Mouse (Mus musculus) forebrain, embryonic 12.5 days (tissue): Measurements from ENCODE around the gene Pramef8. TPM values are rescaled to one million over a fixed set of nuclear protein-coding genes. Genes with fewer than 3 reads are reported as not detected.

Experiments used
- ATAC-seq: fragments of 200-750 bp; cut with Nextera tagmentation; 2 replicates; pipeline ENCODE4 v1.8.0; 2017; ENCODE audit warnings: moderate TSS enrichment; ENCODE audit not compliant: low FRiP score
- H3K27ac ChIP-seq: fragments of 300-500 bp; sonication (generic); 2 replicates; pipeline ENCODE4 v1.5.1; 2016; ENCODE audit warnings: mild to moderate bottlenecking
- H3K27me3 ChIP-seq: fragments of 300-500 bp; sonication (generic); 2 replicates; pipeline ENCODE4 v1.6.1; 2016; ENCODE audit warnings: mild to moderate bottlenecking
- H3K36me3 ChIP-seq: fragments of 300-500 bp; sonication (generic); replicated peaks from 2 replicates; pipeline ENCODE4 v1.6.1; 2016; ENCODE audit warnings: mild to moderate bottlenecking
- H3K4me1 ChIP-seq: fragments of 300-500 bp; sonication (generic); 2 replicates; pipeline ENCODE4 v1.6.1; 2016
- H3K4me2 ChIP-seq: fragments of 300-500 bp; sonication (generic); 2 replicates; pipeline ENCODE4 v1.6.1; 2016; ENCODE audit warnings: mild to moderate bottlenecking, moderate library complexity
- H3K4me3 ChIP-seq: fragments of 300-500 bp; sonication (generic); replicated peaks from 2 replicates; pipeline ENCODE4 v1.5.1; 2016; ENCODE audit warnings: mild to moderate bottlenecking
- H3K9ac ChIP-seq: fragments of 300-500 bp; sonication (generic); 2 replicates; pipeline ENCODE4 v1.6.1; 2016; ENCODE audit warnings: mild to moderate bottlenecking
- H3K9me3 ChIP-seq: fragments of 300-500 bp; sonication (generic); 2 replicates; pipeline ENCODE4 v1.6.1; 2016
- WGBS: fragments of 180-500 bp; shearing (Covaris S2); methylation state at CpG from one replicate; pipeline ENCODE4 v1.1.7; 2016; 5-methylcytosine and 5-hydroxymethylcytosine counted together
- polyA plus RNA-seq: library from polyadenylated mRNA; unstranded; fragments of >200 nt; fragmentation: Nextera tagmentation; extraction: Ambion mirVana; gene quantifications from 2 replicates; pipeline ENCODE4 v1.2.1, GENCODE M21; 2016

Gene Pramef8
- 18.7 and 23.4 TPM in 2 replicates for polyA plus RNA-seq

DNA sequence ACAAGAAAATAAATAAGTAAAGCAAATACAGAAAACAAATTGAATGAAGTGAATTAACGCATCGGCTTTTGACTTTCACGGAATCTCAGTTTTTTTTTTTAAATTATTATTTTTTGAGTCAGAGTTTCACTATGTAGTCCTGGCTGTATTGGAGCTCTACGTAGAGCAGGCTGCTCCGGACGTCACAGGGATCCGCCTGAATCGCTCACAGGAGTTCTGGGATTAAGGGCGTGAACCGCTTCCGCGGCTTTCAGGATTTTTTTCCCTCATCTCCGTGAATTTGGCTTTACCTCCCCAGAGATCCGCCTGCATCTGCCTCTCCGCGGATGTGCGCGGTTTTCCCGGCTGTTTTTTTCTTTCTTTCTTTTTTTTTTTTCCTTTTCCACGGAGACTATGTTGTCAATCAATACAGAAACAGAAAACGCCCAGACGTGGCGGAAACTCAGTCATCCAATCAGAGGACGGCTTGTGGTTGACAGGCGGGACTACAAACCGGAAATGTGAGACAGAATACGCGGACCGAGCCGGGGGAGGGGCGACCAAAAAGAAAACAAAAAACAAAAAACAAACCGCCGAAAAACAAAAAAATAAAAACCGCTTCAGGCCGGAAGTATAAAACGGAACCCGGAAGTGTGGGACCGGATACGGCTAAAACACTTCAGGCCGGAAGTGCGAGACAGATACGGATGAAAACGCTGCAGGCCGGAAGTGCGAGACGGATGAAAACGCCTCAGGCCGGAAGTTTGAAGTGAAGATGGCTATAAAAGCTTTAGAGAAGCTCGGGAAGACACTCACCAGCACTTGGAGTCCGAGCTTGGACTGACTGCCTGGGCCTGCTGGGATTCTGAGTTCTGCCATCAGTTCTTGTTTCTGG is at the start of gene Pramef8:
TSS of gene Pramef8 (plus strand) at position 208 of the 874 bp plus-strand sequence.
- Histone ChIP-seq H3K4me3 (peak within 1 kb of the TSS; percentile 42), H3K9me3 (no peaks in the 10 kb centered on the region), H3K27me3 (no peaks in the 10 kb centered on the region), H3K4me1 (peaks cover 6% of the 10 kb centered on the region; the same call in 1 of the 2 replicates), H3K4me2 (peak within 1 kb of the TSS; percentile 53), H3K36me3 (peaks cover 31% of the 10 kb centered on the region), H3K9ac (peak within 1 kb of the TSS; percentile 46), H3K27ac (peak within 1 kb of the TSS; percentile 74)
- under 1% methylated on average over 50 of the region's 50 CpGs for WGBS
- peak; percentile 94 for ATAC-seq

DNA sequence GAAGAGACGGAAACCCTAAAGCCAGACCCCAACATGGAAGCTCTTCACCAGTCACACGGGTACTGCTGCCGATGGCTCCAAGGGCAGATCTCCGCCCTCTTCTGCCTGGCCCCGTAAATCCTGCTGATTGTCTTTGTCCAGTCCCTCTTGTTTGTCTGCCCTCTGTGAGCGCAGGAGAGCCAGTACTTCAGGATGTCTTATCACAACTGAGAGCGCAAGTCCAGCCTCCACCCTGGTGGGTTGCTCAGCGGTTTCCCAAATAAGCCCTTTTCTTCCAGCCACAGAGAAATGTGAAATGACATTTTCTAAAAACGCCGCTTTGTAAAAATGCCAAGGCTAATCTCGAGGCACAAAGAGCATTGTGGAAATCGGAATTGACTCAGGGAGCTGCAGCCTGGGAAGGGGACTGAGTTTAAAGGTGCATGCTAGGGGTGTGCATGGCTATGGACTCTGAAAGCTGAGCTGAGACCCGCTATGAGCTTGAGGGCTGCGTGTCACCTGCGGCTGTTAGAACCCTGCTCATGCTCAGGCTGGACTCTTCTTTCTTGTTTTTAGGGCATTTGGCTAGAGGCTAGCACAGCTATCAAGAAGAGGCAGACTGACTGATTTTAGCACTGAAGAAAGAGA is 45.7 kb upstream of the Pramef8 start:
- H3K9ac ChIP-seq, result no peak overlapping the region
- no peak overlapping the region for H3K27ac ChIP-seq
- H3K9me3 ChIP-seq, result no peaks in the 10 kb centered on the region
- H3K36me3 ChIP-seq, result no peaks in the 10 kb centered on the region
- WGBS, result 23% methylated on average over 15 of the region's 15 CpGs
- ATAC-seq, result no peak
- no peak overlapping the region for H3K4me3 ChIP-seq
- H3K4me2 ChIP-seq, result no peak overlapping the region
- H3K27me3 ChIP-seq, result peaks cover 3% of the 10 kb centered on the region
- peaks cover 6% of the 10 kb centered on the region for H3K4me1 ChIP-seq

DNA sequence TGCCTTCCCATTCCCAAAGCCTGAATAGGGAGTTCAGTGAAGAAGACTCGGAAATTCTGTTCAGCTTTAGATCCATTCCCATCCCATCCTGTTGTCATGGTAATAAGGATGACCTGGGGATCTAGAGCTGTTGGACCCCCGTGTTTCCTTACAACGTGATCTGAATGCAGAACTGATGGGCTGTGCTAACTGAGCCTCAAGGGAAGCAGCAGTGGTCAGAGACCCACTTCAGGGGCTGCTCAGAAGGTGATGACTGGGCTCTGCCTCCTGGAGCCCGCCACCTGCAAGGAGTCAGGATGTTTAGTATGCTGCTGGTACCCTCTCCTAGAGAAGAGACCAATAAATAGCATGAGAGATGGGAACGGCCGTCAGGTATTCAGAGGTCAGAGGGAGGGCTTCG is 32.7 kb upstream of the Pramef8 start:
- H3K27ac ChIP-seq, result no peak overlapping the region
- H3K4me1 ChIP-seq, result peaks cover 19% of the 10 kb centered on the region
- peaks cover 5% of the 10 kb centered on the region; the same call in 1 of the 2 replicates for H3K27me3 ChIP-seq
- H3K9ac ChIP-seq, result peak overlapping the region; percentile 1; the same call in 1 of the 2 replicates
- no peaks in the 10 kb centered on the region for H3K36me3 ChIP-seq
- no peak overlapping the region for H3K4me3 ChIP-seq
- WGBS, result 39% methylated on average over 7 of the region's 7 CpGs
- no peak overlapping the region for H3K4me2 ChIP-seq
- peak; percentile 49 for ATAC-seq
- H3K9me3 ChIP-seq, result no peaks in the 10 kb centered on the region

DNA sequence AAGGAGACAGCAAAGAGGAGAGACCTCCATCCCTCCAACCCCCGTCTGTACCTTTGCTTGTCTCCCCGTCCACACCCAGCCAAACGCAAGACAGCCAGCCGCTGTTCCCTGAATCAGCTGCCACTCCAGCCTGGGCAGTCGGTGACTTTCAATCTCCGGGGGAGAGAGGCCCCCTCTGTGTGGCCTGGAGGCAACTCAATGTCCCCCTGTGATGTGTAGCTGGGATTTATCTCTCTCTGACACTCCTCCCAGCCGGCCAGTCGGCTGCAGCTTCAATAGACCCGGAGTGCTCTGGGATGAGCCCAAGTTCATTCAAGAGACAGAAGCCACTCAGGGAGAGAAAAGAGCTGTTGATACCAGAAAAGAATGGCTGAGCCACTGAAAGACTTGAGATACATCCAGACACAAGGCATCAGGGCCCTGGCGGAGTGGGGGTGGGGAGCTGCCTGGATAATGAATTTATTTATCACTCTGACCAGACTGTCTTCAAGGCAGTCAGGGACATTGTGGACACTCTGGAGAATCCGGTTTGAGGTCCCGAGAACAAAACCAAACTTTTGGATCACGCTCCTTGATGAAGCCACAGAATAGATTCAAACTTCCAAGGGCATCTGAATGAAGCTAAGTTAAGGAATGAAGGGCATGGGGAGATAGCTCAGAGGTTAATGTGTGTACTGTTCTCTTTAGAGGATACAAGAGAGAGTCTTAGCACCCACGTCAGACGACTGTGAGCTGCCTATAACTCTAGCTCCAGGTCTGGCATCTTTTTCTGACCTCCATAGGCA is 32.1 kb upstream of the Pramef8 start:
- peaks cover 19% of the 10 kb centered on the region for H3K4me1 ChIP-seq
- H3K36me3 ChIP-seq, result no peaks in the 10 kb centered on the region
- 32% methylated on average over 15 of the region's 15 CpGs for WGBS
- 0 out of 2 replicates have a peak overlapping the region, but pooled peaks have one; percentile 1 for H3K9ac ChIP-seq
- 0 out of 2 replicates have a peak overlapping the region, but pooled peaks have one; percentile 31 for H3K27ac ChIP-seq
- H3K27me3 ChIP-seq, result peaks cover 5% of the 10 kb centered on the region; the same call in 1 of the 2 replicates
- H3K4me3 ChIP-seq, result no peak overlapping the region
- H3K9me3 ChIP-seq, result no peaks in the 10 kb centered on the region
- ATAC-seq, result peak; percentile 34
- H3K4me2 ChIP-seq, result no peak overlapping the region

DNA sequence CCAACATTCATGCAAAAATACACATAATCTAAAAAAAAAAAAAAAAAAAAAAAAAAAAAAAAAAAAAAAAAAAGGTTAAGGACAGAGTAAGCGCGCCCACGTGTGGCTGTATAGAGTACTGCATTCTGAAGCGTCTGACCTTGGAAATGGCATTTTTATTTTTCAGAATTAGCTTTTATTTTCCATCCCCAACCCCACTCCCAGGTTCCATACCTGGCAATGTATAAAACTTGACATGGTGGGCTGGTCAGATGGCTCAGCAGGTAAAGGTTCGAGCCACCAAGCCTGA is 31.6 kb upstream of the Pramef8 start:
- ATAC-seq, result no peak
- Histone ChIP-seq H3K9me3 (no peaks in the 10 kb centered on the region), H3K4me3 (no peak overlapping the region), H3K27ac (no peak overlapping the region), H3K4me2 (no peak overlapping the region), H3K4me1 (peaks cover 19% of the 10 kb centered on the region), H3K9ac (no peak overlapping the region), H3K27me3 (peaks cover 5% of the 10 kb centered on the region; the same call in 1 of the 2 replicates), H3K36me3 (no peaks in the 10 kb centered on the region)
- 3% methylated on average over 5 of the region's 5 CpGs for WGBS

DNA sequence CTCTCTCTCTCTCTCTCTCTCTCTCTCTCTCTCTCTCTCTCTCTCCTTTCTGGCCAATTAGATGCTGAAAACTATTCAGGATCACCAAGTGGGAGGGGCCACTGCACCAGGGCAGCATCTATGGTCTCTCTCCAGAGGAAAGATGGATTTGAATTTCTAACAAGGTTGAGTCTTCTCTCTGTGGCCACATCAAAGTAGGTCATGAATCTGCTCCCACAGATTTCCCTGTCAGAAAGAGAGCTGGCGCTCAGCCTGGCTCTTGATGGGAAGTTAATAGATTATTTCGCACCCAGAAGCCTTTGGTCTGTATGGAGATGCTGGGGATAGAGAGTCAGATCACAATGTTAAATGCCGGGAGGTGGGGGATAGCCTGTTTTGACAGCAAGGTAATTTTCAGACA is 30.1 kb upstream of the Pramef8 start:
- Histone ChIP-seq H3K27me3 (peaks cover 5% of the 10 kb centered on the region; the same call in 1 of the 2 replicates), H3K4me2 (no peak overlapping the region), H3K4me1 (peaks cover 19% of the 10 kb centered on the region), H3K36me3 (no peaks in the 10 kb centered on the region), H3K4me3 (no peak overlapping the region), H3K27ac (no peak overlapping the region), H3K9me3 (no peaks in the 10 kb centered on the region), H3K9ac (no peak overlapping the region)
- WGBS, result 66% methylated on average over 3 of the region's 3 CpGs
- no peak for ATAC-seq

DNA sequence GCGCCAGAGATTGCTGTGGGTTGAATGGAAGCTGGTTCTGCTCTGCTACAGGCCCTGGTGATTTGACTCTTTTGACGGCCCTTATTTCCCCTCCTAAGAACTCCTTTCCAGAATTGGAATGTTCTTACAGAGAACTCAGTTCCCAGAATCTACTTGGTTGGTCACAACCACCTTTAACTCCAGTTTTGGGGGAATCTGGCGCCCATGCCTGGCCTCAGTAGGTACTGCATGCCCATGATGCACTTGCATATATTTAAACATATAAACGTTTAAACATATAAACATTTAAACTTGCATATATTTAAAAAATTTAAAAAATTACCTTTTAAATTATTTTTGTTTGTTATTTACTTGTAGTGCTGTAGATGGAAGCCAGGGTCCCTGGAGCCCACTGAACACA is 28.6 kb upstream of the Pramef8 start:
- Histone ChIP-seq H3K4me1 (peaks cover 19% of the 10 kb centered on the region), H3K9ac (no peak overlapping the region), H3K27ac (no peak overlapping the region), H3K4me3 (no peak overlapping the region), H3K9me3 (no peaks in the 10 kb centered on the region), H3K4me2 (no peak overlapping the region), H3K27me3 (peaks cover 5% of the 10 kb centered on the region; the same call in 1 of the 2 replicates), H3K36me3 (no peaks in the 10 kb centered on the region)
- no peak for ATAC-seq
- WGBS, result 37% methylated on average over 4 of the region's 4 CpGs

DNA sequence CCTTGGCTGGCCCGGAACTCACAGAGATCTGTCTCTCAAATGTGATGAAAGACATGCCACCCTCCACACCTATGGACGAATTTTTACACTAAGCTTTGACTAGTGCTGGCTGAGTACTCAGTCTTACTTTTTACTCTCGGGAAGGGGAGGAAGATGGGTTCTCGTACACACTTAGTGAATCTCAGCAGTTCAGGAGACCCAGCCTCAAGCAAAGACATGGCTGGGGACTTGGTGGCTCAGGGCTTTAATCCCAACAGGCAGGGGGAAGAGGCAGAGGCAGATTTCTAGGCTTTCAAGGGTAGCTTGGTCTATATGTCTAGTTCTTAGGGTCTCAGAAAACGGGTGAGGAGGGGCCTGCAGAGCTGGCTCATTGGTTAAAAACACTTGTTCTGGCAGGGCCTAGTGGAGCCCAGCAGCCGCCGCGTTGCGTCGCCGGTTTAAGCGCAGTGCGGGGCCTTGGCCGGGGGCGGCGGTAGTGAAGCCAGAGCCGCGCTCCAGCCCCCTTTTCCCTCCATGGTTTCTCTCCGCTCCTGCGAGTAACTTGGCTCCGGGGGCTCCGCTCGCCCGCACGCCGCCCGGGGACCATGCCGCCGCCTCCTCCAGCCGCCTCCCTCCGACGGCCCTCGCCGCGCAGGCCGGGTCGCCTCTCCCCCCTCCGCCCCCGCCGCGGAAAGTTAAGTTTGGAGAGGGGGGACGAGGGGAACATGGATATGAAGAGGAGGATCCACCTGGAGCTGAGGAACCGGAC is 23.1 kb upstream of the Pramef8 start:
- H3K4me1 ChIP-seq, result no peaks in the 10 kb centered on the region
- H3K27me3 ChIP-seq, result no peaks in the 10 kb centered on the region
- WGBS, result 10% methylated on average over 30 of the region's 43 CpGs
- H3K9ac ChIP-seq, result no peak overlapping the region
- H3K4me3 ChIP-seq, result peak overlapping the region; percentile 34
- no peaks in the 10 kb centered on the region for H3K36me3 ChIP-seq
- H3K9me3 ChIP-seq, result no peaks in the 10 kb centered on the region
- peak overlapping the region; percentile 53 for H3K4me2 ChIP-seq
- H3K27ac ChIP-seq, result no peak overlapping the region
- ATAC-seq, result peak; percentile 76

DNA sequence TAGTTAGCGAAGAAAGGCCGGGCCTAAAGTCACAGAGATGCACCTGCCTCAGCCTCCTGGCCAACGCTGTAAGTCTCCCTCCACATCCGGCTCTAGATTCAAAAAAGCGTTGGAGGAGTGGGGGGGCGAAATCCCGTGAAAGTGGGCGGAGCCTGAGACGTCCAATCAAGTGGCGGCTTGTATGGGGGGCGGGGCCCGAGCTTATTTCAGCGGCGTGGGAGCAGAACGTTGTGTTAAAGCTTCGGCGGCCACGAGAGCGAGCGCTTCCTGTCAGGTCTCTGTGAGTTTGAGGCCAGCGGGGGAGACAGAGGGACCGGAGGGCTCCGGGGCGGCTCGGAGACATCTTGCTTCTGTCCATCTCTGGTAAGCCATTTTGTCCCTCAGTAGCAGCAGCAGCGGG is 18.0 kb upstream of the Pramef8 start, which contains the start of gene Pramel1:
TSS of gene Pramel1 (plus strand) at position 248 of the 400 bp plus-strand sequence.
- Histone ChIP-seq H3K9me3 (no peaks in the 10 kb centered on the region), H3K36me3 (no peaks in the 10 kb centered on the region), H3K4me2 (no peak within 1 kb of the TSS), H3K9ac (no peak within 1 kb of the TSS), H3K4me3 (no peak within 1 kb of the TSS), H3K27me3 (peaks cover 7% of the 10 kb centered on the region; the same call in 1 of the 2 replicates), H3K4me1 (no peaks in the 10 kb centered on the region), H3K27ac (no peak within 1 kb of the TSS)
- 83% methylated on average over 26 of the region's 26 CpGs for WGBS
- ATAC-seq, result no peak

DNA sequence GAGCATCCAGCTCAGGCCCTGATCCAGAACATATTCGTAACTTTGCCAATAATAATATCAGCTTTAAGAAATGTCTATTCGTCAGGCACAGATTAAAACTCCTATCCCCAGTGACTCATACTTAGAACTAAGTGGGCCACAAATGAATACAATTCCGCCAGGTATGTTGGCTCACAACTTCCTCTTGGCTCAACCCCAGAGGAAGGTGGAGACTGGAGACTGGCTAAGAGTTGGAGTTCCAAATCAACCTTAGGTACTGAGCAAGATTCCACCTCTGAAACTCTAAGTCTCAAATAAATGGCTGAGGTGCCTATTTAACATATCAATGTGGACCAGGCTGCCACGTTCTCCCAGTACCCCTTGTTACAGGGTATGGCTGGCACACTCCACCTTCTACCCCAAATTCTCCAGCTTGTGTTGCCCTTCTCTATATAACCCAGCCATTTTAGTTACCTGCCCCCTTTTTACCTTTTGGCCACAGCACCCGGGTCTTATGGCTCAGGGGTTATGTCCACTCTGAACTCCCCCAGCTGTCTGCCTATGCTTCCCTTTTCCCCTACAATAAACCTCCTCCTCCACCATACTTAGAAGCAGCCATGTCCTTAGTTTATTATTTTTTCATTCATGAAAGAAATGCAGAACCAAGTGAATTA is 534 bp upstream of the Pramef8 start:
- Histone ChIP-seq H3K9ac (peak overlapping the region; percentile 46), H3K9me3 (no peaks in the 10 kb centered on the region), H3K27me3 (no peaks in the 10 kb centered on the region), H3K4me2 (peak overlapping the region; percentile 53), H3K36me3 (peaks cover 24% of the 10 kb centered on the region), H3K4me1 (peaks cover 6% of the 10 kb centered on the region; the same call in 1 of the 2 replicates), H3K4me3 (peak overlapping the region; percentile 42), H3K27ac (no peak overlapping the region)
- WGBS, result 72% methylated on average over 5 of the region's 5 CpGs
- peak; percentile 27; the same call in 1 of the 2 replicates for ATAC-seq

DNA sequence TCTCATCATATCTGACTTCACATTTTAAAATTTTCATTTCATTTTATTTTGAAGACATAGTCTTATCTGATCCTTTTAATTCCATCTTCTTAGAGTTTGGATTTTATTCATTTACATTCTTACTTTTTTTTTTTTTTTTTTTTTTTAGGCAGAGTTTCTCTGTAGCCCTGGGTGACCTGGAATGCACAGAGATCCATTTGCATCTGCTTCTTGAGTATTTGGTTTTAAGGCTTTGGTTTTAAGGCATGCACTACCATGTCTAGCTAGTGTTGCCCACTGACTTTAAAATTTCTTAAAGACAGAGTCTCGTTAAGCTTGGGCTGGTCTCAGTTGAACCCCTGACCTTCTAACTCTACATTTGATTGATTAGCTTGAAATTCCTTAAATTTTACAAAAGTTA is 1.4 kb downstream of the Pramef8 start:
- H3K9ac ChIP-seq, result no peak overlapping the region
- no peak overlapping the region for H3K4me2 ChIP-seq
- peaks cover 6% of the 10 kb centered on the region; the same call in 1 of the 2 replicates for H3K4me1 ChIP-seq
- peaks cover 43% of the 10 kb centered on the region for H3K36me3 ChIP-seq
- no peaks in the 10 kb centered on the region for H3K27me3 ChIP-seq
- no peaks in the 10 kb centered on the region for H3K9me3 ChIP-seq
- WGBS, result 93% methylated on average over 1 of the region's 1 CpGs
- H3K4me3 ChIP-seq, result no peak overlapping the region
- H3K27ac ChIP-seq, result no peak overlapping the region
- ATAC-seq, result no peak
